In the genomic region with DNA sequence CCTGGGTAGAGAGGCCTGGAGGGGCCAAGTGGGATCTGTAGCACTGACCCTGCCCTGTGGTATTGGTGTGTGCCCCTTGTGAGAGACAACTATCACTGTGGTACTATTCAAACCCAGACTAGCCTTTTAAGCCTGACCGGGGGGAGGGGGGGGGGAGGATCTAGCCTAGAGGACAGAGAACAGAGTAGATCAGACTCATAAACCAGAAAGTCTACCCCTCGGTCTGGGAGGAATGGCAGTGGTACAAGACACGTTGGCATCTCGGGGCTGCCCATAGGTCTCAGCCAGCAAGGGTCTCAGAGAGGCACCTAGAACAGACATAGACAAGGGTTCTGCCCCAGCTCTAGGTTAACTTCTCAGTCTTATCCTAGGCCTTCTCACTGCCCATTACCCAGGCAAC, we compare ENCODE assay signal across 8 mouse cellular contexts. TPM values are rescaled to one million over a fixed set of nuclear protein-coding genes. Genes with fewer than 3 reads are reported as not detected.
DNase-seq lines count a peak whose midpoint lies in the region; ATAC-seq and TF ChIP-seq lines count a peak whose summit lies in the region.

No protein-coding gene starts in this region.

- peak overlapping the region; percentile 81 for H3K4me2 ChIP-seq in forebrain, embryonic 12.5 days
- H3K4me2 ChIP-seq in liver, embryonic 15.5 days = peak overlapping the region; percentile 93

- WGBS in forebrain, embryonic 12.5 days = 39% methylated on average over 4 of the region's 4 CpGs
- WGBS in liver, embryonic 15.5 days (ENCODE audit: insufficient replicate concordance) = 16% methylated on average over 4 of the region's 4 CpGs

- ATAC-seq in forebrain, embryonic 12.5 days (ENCODE audit: low FRiP score) = no peak
- ATAC-seq in liver, embryonic 15.5 days (ENCODE audit: insufficient read depth) = no peak

- peaks cover 33% of the 10 kb centered on the region for H3K4me1 ChIP-seq in forebrain, embryonic 12.5 days
- peaks cover 96% of the 10 kb centered on the region for H3K4me1 ChIP-seq in liver, embryonic 15.5 days (replicated peaks)

- no peak for TF ChIP-seq CTCF in gastrocnemius, adult 2 months (IDR thresholded peaks at IDR 0.05)

- H3K4me3 ChIP-seq in gastrocnemius, adult 2 months = peak overlapping the region; percentile 91
- peak overlapping the region; percentile 75 for H3K4me3 ChIP-seq in forebrain, embryonic 12.5 days (replicated peaks)
- H3K4me3 ChIP-seq in liver, embryonic 15.5 days (replicated peaks) = peak overlapping the region; percentile 79

- H3K36me3 ChIP-seq in forebrain, embryonic 12.5 days (replicated peaks) = no peaks in the 10 kb centered on the region
- H3K36me3 ChIP-seq in liver, embryonic 15.5 days (replicated peaks) = peaks cover 42% of the 10 kb centered on the region

- H3K27me3 ChIP-seq in forebrain, embryonic 12.5 days = no peaks in the 10 kb centered on the region
- no peaks in the 10 kb centered on the region for H3K27me3 ChIP-seq in liver, embryonic 15.5 days

- peak overlapping the region; percentile 93 for H3K27ac ChIP-seq in gastrocnemius, adult 2 months
- no peak overlapping the region for H3K27ac ChIP-seq in forebrain, embryonic 12.5 days
- peak overlapping the region; percentile 92 for H3K27ac ChIP-seq in liver, embryonic 15.5 days (replicated peaks)

- no peak for DNase-seq in gastrocnemius, adult 2 months
- no peak for DNase-seq in gastrocnemius, postnatal 10 days
- DNase-seq in 3T3-L1 (ENCODE audit: low read depth, low spot score) = peak; percentile 31
- DNase-seq in left cerebral cortex, adult 11 months (ENCODE audit: low spot score) = no peak
- no peak for DNase-seq in ovary, postnatal 14 days (ENCODE audit: low spot score)
- no peak for DNase-seq in thymus, postnatal 0 days (ENCODE audit: low spot score)

- intact Hi-C loops in gastrocnemius, adult 2 months (cut with DNase I) = loop anchor here (5.0 kb wide), 3 partner anchors 46 to 151 kb away; a partner anchor contains a TSS

- H3K9me3 ChIP-seq in forebrain, embryonic 12.5 days = no peaks in the 10 kb centered on the region
- no peaks in the 10 kb centered on the region for H3K9me3 ChIP-seq in liver, embryonic 15.5 days (replicated peaks)

- H3K9ac ChIP-seq in forebrain, embryonic 12.5 days = peak overlapping the region; percentile 82
- peak overlapping the region; percentile 87 for H3K9ac ChIP-seq in liver, embryonic 15.5 days

RNA-seq across cellular contexts. Expression of a gene that starts 3.3 kb away (rescaled TPM):
- total RNA-seq in gastrocnemius, adult 2 months (2021) = 1 to 10 TPM; 4.2 to 4.3 TPM
- total RNA-seq in gastrocnemius, postnatal 10 days (2021) = 10 to 100 TPM; 12.7 to 13.1 TPM
- polyA plus RNA-seq in forebrain, embryonic 12.5 days (2016; fragmentation: Nextera tagmentation; extraction: Ambion mirVana) = 9.9 and 12.1 TPM in 2 replicates
- polyA plus RNA-seq in liver, embryonic 15.5 days (2015; fragmentation: Nextera tagmentation; extraction: Ambion mirVana) = 24.2 and 24.7 TPM in 2 replicates
- polyA plus RNA-seq in thymus, postnatal 0 days (2015; fragmentation: Nextera tagmentation; extraction: Ambion mirVana) = 15.2 and 15.5 TPM in 2 replicates
